Mouse (Mus musculus) CD4-positive, CD25-positive, alpha-beta regulatory T cell, adult 9 weeks (primary cell): Measurements from ENCODE around the gene Slco1a1. TPM values are rescaled to one million over a fixed set of nuclear protein-coding genes. Genes with fewer than 3 reads are reported as not detected.

ENCODE experiments used
- polyA plus RNA-seq: library from polyadenylated mRNA; unstranded; fragments of 100-300 nt; shearing (Covaris generic); gene quantifications from one replicate; pipeline ENCODE4 v1.2.1, GENCODE M21; 2017

The Slco1a1 gene
- not detected for polyA plus RNA-seq

GRCm38 (mm10) chr6:141946862-141947261 lies at the start of gene Slco1a1:
Gene Slco1a1 (minus strand): TSS chr6:141946962.

Other genes starting within 250 kb of the Slco1a1 start
- gene Gm5724, start 173.2 kb downstream of the Slco1a1 start, polyA plus RNA-seq: not detected
- 0.10 TPM for gene Slco1a4, start 90.8 kb downstream of the Slco1a1 start, polyA plus RNA-seq
- gene Gm6614, start 64.5 kb upstream of the Slco1a1 start, polyA plus RNA-seq: not detected